Comparison of ENCODE assay signal across 8 mouse cellular contexts in the genomic region with DNA sequence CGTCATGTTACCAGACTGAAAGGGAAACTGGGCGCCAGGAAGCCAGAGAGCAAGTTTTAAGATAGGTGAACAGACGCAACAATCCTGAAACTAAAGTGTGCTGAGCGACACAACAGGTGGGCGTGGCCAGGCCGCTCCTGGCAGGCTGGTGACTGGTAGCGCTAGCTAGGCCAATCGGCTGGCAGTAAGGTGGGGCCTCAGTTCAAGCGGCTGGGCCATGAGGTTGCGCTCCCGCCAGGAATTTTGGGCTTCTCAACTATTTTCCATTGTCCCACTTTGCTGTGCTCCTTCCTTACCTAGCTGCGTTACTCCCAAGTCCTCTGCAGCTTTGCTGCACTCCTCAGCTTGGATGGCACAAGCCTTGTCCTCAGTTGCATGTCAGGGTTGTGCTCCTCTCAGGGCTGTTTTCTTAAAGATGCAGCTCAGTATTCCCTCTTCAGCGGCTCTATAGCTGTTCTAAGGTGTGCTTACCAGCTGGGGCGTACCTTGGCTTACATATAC. TPM values are rescaled to one million over a fixed set of nuclear protein-coding genes. Genes with fewer than 3 reads are reported as not detected.
A peak's percentile ranks its signal among the peaks of the same experiment; 100 is the strongest.
DNase-seq lines count a peak whose midpoint lies in the region; ATAC-seq and TF ChIP-seq lines count a peak whose summit lies in the region.

Gene Cd46, minus strand, starts transcription at position 30 of the 501 bp plus-strand sequence.

- H3K4me3 ChIP-seq in left cerebral cortex, adult 2 months, result peak within 1 kb of the TSS; percentile 30
- peak within 1 kb of the TSS; percentile 36 for H3K4me3 ChIP-seq in hindbrain, postnatal 0 days (ENCODE audit: low read length)
- peak within 1 kb of the TSS; percentile 39 for H3K4me3 ChIP-seq in limb, embryonic 12.5 days (replicated peaks)
- peak within 1 kb of the TSS; percentile 33 for H3K4me3 ChIP-seq in midbrain, embryonic 13.5 days (replicated peaks)

- H3K9ac ChIP-seq in hindbrain, postnatal 0 days (replicated peaks; ENCODE audit: low read length), result 0 out of 2 replicates have a peak within 1 kb of the TSS, but pooled peaks have one; percentile 24
- H3K9ac ChIP-seq in limb, embryonic 12.5 days (replicated peaks), result peak within 1 kb of the TSS; percentile 23; the same call in 1 of the 2 replicates
- 0 out of 2 replicates have a peak within 1 kb of the TSS, but pooled peaks have one; percentile 36 for H3K9ac ChIP-seq in midbrain, embryonic 13.5 days (replicated peaks)

- no peak for TF ChIP-seq CTCF in left cerebral cortex, adult 2 months (IDR thresholded peaks at IDR 0.05)
- no peak for TF ChIP-seq CTCF in hindbrain, postnatal 0 days (IDR thresholded peaks at IDR 0.05; ENCODE audit: low read depth)

- intact Hi-C loops in left cerebral cortex, adult 2 months (cut with DNase I), result loop anchor here (10.0 kb wide), 1 partner anchor 117 kb away; no protein-coding TSS in a partner anchor

- peak within 1 kb of the TSS; percentile 68 for H3K4me2 ChIP-seq in hindbrain, postnatal 0 days (ENCODE audit: low read depth, low read length)
- peak within 1 kb of the TSS; percentile 65 for H3K4me2 ChIP-seq in limb, embryonic 12.5 days
- H3K4me2 ChIP-seq in midbrain, embryonic 13.5 days (replicated peaks), result peak within 1 kb of the TSS; percentile 57

- WGBS in hindbrain, postnatal 0 days, result 4% methylated on average over 14 of the region's 14 CpGs
- WGBS in limb, embryonic 12.5 days, result 2% methylated on average over 14 of the region's 14 CpGs
- 3% methylated on average over 14 of the region's 14 CpGs for whole genome bisulfite sequencing in midbrain, embryonic 13.5 days

- DNase-seq in left cerebral cortex, adult 2 months (ENCODE audit: extremely low spot score in 1 of 2, low spot score in 2 of 2), result peak in 1 of 2 experiments; percentile 25
- no peak for DNase-seq in left cerebral cortex, adult 9 months (ENCODE audit: low spot score in 2 of 2)
- peak; percentile 45 to 49 for DNase-seq in cerebellum, postnatal 14 days
- peak; percentile 44 to 47 for DNase-seq in gastrocnemius, adult 8-10 months (ENCODE audit: low spot score in 2 of 2)
- peak; percentile 66 for DNase-seq in hindbrain, postnatal 0 days (ENCODE audit: low spot score)
- DNase-seq in spleen, postnatal 4 days (ENCODE audit: low spot score in 2 of 2), result peak; percentile 79 to 88

- H3K27me3 ChIP-seq in hindbrain, postnatal 0 days (ENCODE audit: insufficient read depth, low read length), result no peaks in the 10 kb centered on the region
- H3K27me3 ChIP-seq in limb, embryonic 12.5 days, result no peaks in the 10 kb centered on the region
- no peaks in the 10 kb centered on the region for H3K27me3 ChIP-seq in midbrain, embryonic 13.5 days

- H3K9me3 ChIP-seq in hindbrain, postnatal 0 days (ENCODE audit: low read length), result no peaks in the 10 kb centered on the region
- no peaks in the 10 kb centered on the region for H3K9me3 ChIP-seq in limb, embryonic 12.5 days
- no peaks in the 10 kb centered on the region for H3K9me3 ChIP-seq in midbrain, embryonic 13.5 days

- no peaks in the 10 kb centered on the region; the same call in 1 of the 2 replicates for H3K36me3 ChIP-seq in hindbrain, postnatal 0 days (ENCODE audit: insufficient read depth, low read length)
- H3K36me3 ChIP-seq in limb, embryonic 12.5 days, result peaks cover 9% of the 10 kb centered on the region; the same call in 1 of the 2 replicates
- peaks cover 4% of the 10 kb centered on the region for H3K36me3 ChIP-seq in midbrain, embryonic 13.5 days

- peaks cover 6% of the 10 kb centered on the region; the same call in 1 of the 2 replicates for H3K4me1 ChIP-seq in hindbrain, postnatal 0 days (ENCODE audit: insufficient read depth, low read length)
- H3K4me1 ChIP-seq in limb, embryonic 12.5 days (replicated peaks), result peaks cover 8% of the 10 kb centered on the region; the same call in 1 of the 2 replicates
- peaks cover 12% of the 10 kb centered on the region for H3K4me1 ChIP-seq in midbrain, embryonic 13.5 days (replicated peaks)

- H3K27ac ChIP-seq in left cerebral cortex, adult 2 months, result no peak within 1 kb of the TSS
- H3K27ac ChIP-seq in hindbrain, postnatal 0 days, result no peak within 1 kb of the TSS; the same call in 1 of the 2 replicates
- 0 out of 2 replicates have a peak within 1 kb of the TSS, but pooled peaks have one; percentile 2 for H3K27ac ChIP-seq in limb, embryonic 12.5 days
- H3K27ac ChIP-seq in midbrain, embryonic 13.5 days, result no peak within 1 kb of the TSS

- peak; percentile 93 for ATAC-seq in hindbrain, postnatal 0 days
- ATAC-seq in limb, embryonic 12.5 days (ENCODE audit: insufficient number of reproducible peaks, insufficient read depth, low FRiP score, low TSS enrichment, low read depth), result peak; percentile 95
- peak; percentile 94 for ATAC-seq in midbrain, embryonic 13.5 days

RNA-seq across cellular contexts. Expression of gene Cd46, which starts in this region (rescaled TPM):
- total RNA-seq in left cerebral cortex, adult 2 months (2021), result 1 to 10 TPM; 5.4 to 6.2 TPM
- total RNA-seq in gastrocnemius, adult 8-10 months (2022), result 1 to 10 TPM in 2 of 4 experiments, under 1 TPM in 2; 0.76 to 1.3 (median 0.96) TPM
- 1.5 and 4.4 TPM in 2 replicates for total RNA-seq in hindbrain, postnatal 0 days (2014; rRNA removed)
- 1.00 and 1.0 TPM in 2 replicates for polyA plus RNA-seq in hindbrain, postnatal 0 days (2015; fragmentation: Nextera tagmentation; extraction: Ambion mirVana)
- polyA plus RNA-seq in limb, embryonic 12.5 days (2016; fragmentation: Nextera tagmentation; extraction: Ambion mirVana), result 0.73 and 0.78 TPM in 2 replicates
- polyA plus RNA-seq in midbrain, embryonic 13.5 days (2015; fragmentation: Nextera tagmentation; extraction: Ambion mirVana), result 1.2 and 1.6 TPM in 2 replicates

Comparison
In these comparisons a context has a peak if more than half of its experiments do, and no peak if none do; other contexts are left out.
1. Peak in ATAC-seq, H3K4me3 ChIP-seq, H3K27ac ChIP-seq, H3K9ac ChIP-seq and H3K4me2 ChIP-seq in limb, embryonic 12.5 days; RNA of the gene not detected or under 1 TPM.
2. DNase-seq: peak in cerebellum, postnatal 14 days (2 of 2), gastrocnemius, adult 8-10 months (2 of 2), hindbrain, postnatal 0 days (single experiment) and spleen, postnatal 4 days (2 of 2); none in left cerebral cortex, adult 9 months (0 of 2).
3. Peak in every context shown above with its lines, with median percentiles within 50 percentile points of each other: H3K4me3 ChIP-seq, ATAC-seq, H3K4me2 ChIP-seq and H3K9ac ChIP-seq.